Mouse (Mus musculus): ENCODE measurements around the gene Draxin.
"Not testable (repeated sequence)": the region's sequence is repeated elsewhere in the genome, so short reads cannot be mapped to it uniquely, and the experiment has no call there.

Draxin gene

GRCm38 (mm10) chr4:148130561-148131413 is at the start of gene Draxin:
TSS of gene Draxin (minus strand) at chr4:148130698.
- DNase-seq = no peak

- DNase-seq = no peak
These were observed 47.2 kb upstream of the Draxin start for GRCm38 (mm10) chr4:148177716-148178115.

- not testable (repeated sequence) for DNase-seq
These were observed 46.1 kb upstream of the Draxin start for GRCm38 (mm10) chr4:148176603-148177002.

- DNase-seq = peak; percentile 7
These were observed 44.0 kb upstream of the Draxin start for GRCm38 (mm10) chr4:148174495-148174862.

GRCm38 (mm10) chr4:148173811-148174494 is 43.5 kb upstream of the Draxin start:
- peak; percentile 67 for DNase-seq

GRCm38 (mm10) chr4:148171261-148171660 is 40.8 kb upstream of the Draxin start:
- DNase-seq = no peak

GRCm38 (mm10) chr4:148170842-148171241 is 40.3 kb upstream of the Draxin start:
- DNase-seq = peak; percentile 32

GRCm38 (mm10) chr4:148169586-148169985 is 39.1 kb upstream of the Draxin start:
- peak; percentile 19 for DNase-seq

- DNase-seq = peak; percentile 56
These were observed 37.8 kb upstream of the Draxin start for GRCm38 (mm10) chr4:148168287-148168686.

- peak; percentile 64 for DNase-seq
These were observed 36.5 kb upstream of the Draxin start for GRCm38 (mm10) chr4:148166986-148167385.

GRCm38 (mm10) chr4:148166431-148166830 is 35.9 kb upstream of the Draxin start:
- peak; percentile 79 for DNase-seq

- peak; percentile 46 for DNase-seq
These were observed 35.1 kb upstream of the Draxin start for GRCm38 (mm10) chr4:148165551-148165950.

- peak; percentile 34 for DNase-seq
These were observed 34.0 kb upstream of the Draxin start for GRCm38 (mm10) chr4:148164461-148164860.

GRCm38 (mm10) chr4:148164002-148164439 is 33.5 kb upstream of the Draxin start:
- peak; percentile 72 for DNase-seq

GRCm38 (mm10) chr4:148160436-148161390 is 30.2 kb upstream of the Draxin start, which contains the start of the genes Fbxo44 and Fbxo2:
TSS of gene Fbxo44 (minus strand) at chr4:148160482.
TSS of gene Fbxo2 (plus strand) at chr4:148160621.
- peak; percentile 80 for DNase-seq

- DNase-seq = peak; percentile 98
These were observed 29.3 kb upstream of the Draxin start for GRCm38 (mm10) chr4:148159544-148160435.

- DNase-seq = peak; percentile 74
These were observed 28.2 kb upstream of the Draxin start for GRCm38 (mm10) chr4:148158436-148159348.

- peak; percentile 29 for DNase-seq
These were observed 24.5 kb upstream of the Draxin start for GRCm38 (mm10) chr4:148154982-148155381.

- DNase-seq = peak; percentile 29
These were observed 23.5 kb upstream of the Draxin start for GRCm38 (mm10) chr4:148154006-148154405.

- peak; percentile 48 for DNase-seq
These were observed 22.0 kb upstream of the Draxin start for GRCm38 (mm10) chr4:148152547-148152946.
